Mouse (Mus musculus) CH12.LX (cell line): ENCODE data around the gene Tcp11l2. TPM values are rescaled to one million over a fixed set of nuclear protein-coding genes. Genes with fewer than 3 reads are reported as not detected.

Experiments
- DNase-seq: peaks from one replicate; pipeline ENCODE4 v3.0.0-alpha.2; 2013; ENCODE audit errors: extremely low read depth
- H3K27ac ChIP-seq: 2 replicates; pipeline ENCODE4 v1.5.1; 2012; ENCODE audit warnings: low read depth, mild to moderate bottlenecking, control low read depth, moderate library complexity; ENCODE audit not compliant: insufficient read depth
- H3K27me3 ChIP-seq: replicated peaks from 2 replicates; pipeline ENCODE3; 2012; ENCODE audit warnings: inconsistent platforms
- H3K36me3 ChIP-seq, 2 experiments: replicated peaks in 1 of 2; 2 replicates each; pipeline versions ENCODE3 to v1.6.1; 2012; ENCODE audit warnings: inconsistent platforms in 1 of 2, low read length in 1 of 2, mild to moderate bottlenecking in 1 of 2, mixed read lengths in 1 of 2, moderate library complexity in 1 of 2; ENCODE audit not compliant: control insufficient read depth in 1 of 2, insufficient read depth in 1 of 2
- H3K4me1 ChIP-seq, 2 experiments: 2 replicates each; pipeline ENCODE4 v1.6.1; 2012; ENCODE audit warnings: inconsistent platforms in 1 of 2, moderate library complexity in 1 of 2; ENCODE audit not compliant: insufficient read depth in 2 of 2, control insufficient read depth in 1 of 2
- H3K4me2 ChIP-seq: 2 replicates; pipeline ENCODE4 v1.6.1; 2012; ENCODE audit warnings: low read depth, mild to moderate bottlenecking, control low read depth; ENCODE audit not compliant: poor library complexity, insufficient read depth, severe bottlenecking
- H3K4me3 ChIP-seq, 3 experiments: fragments of 150-350 bp in 1 of 3; sonication (generic) in 1 of 3; replicated peaks in 1 of 3; 2 replicates each; pipeline versions ENCODE3 to v1.5.1; 2011 to 2012; ENCODE audit warnings: low read depth in 2 of 3, low read length in 2 of 3, mild to moderate bottlenecking in 2 of 3, moderate library complexity in 2 of 3, control low read depth in 1 of 3, improper control_type of control experiment in 1 of 3, inconsistent platforms in 1 of 3, mixed read lengths in 1 of 3; ENCODE audit not compliant: poor library complexity in 1 of 3
- H3K79me2 ChIP-seq: replicated peaks from 2 replicates; pipeline ENCODE4 v1.6.1; 2012; ENCODE audit warnings: mild to moderate bottlenecking, moderate library complexity; ENCODE audit not compliant: control insufficient read depth, poor library complexity, insufficient read depth, severe bottlenecking; ENCODE audit errors: extremely low read depth
- H3K9ac ChIP-seq: 2 replicates; pipeline ENCODE4 v1.6.1; 2012; ENCODE audit warnings: low read depth, mild to moderate bottlenecking, control low read depth, moderate library complexity; ENCODE audit not compliant: insufficient read depth
- H3K9me3 ChIP-seq: replicated peaks from 2 replicates; pipeline ENCODE3; 2012; ENCODE audit warnings: low read length, inconsistent platforms, mixed read lengths
- BHLHE40 ChIP-seq: IDR thresholded peaks from 2 replicates; pipeline ENCODE4 v1.6.1; 2011; ENCODE audit warnings: mild to moderate bottlenecking, low read depth, low read length, improper control_type of control experiment
- CHD2 ChIP-seq: IDR thresholded peaks from 2 replicates; pipeline ENCODE4 v1.6.1; 2011; ENCODE audit warnings: low read length, improper control_type of control experiment
- CTCF ChIP-seq, 2 experiments: IDR thresholded peaks in 1 of 2; conservative IDR thresholded peaks in 1 of 2; 2 replicates each; pipeline ENCODE4 v1.5.1; 2011 to 2012; ENCODE audit warnings: low read depth in 2 of 2, low read length in 2 of 2, improper control_type of control experiment in 1 of 2, inconsistent platforms in 1 of 2, mild to moderate bottlenecking in 1 of 2, moderate library complexity in 1 of 2
- EP300 ChIP-seq: IDR thresholded peaks from 2 replicates; pipeline ENCODE4 v1.6.1; 2011; ENCODE audit warnings: low read length, improper control_type of control experiment
- GABPA ChIP-seq: IDR thresholded peaks from 2 replicates; pipeline ENCODE4 v1.6.1; 2012; ENCODE audit warnings: low read depth, low read length, improper control_type of control experiment, inconsistent platforms; ENCODE audit not compliant: insufficient replicate concordance
- HCFC1 ChIP-seq: IDR thresholded peaks from 2 replicates; pipeline ENCODE4 v1.6.1; 2012; ENCODE audit warnings: low read depth, mild to moderate bottlenecking, inconsistent platforms, low read length, improper control_type of control experiment
- IRF4 ChIP-seq: IDR thresholded peaks from 2 replicates; pipeline ENCODE4 v1.6.1; 2014; ENCODE audit warnings: low read depth, mild to moderate bottlenecking, inconsistent platforms, low read length, improper control_type of control experiment
- KAT2A ChIP-seq: IDR thresholded peaks from 2 replicates; pipeline ENCODE4 v1.6.1; 2012; ENCODE audit warnings: low read length, improper control_type of control experiment, inconsistent platforms; ENCODE audit not compliant: insufficient replicate concordance
- MAX ChIP-seq: IDR thresholded peaks from 2 replicates; pipeline ENCODE4 v1.6.1; 2011; ENCODE audit warnings: low read length, improper control_type of control experiment
- MAZ ChIP-seq: IDR thresholded peaks from 2 replicates; pipeline ENCODE4 v1.6.1; 2012; ENCODE audit warnings: low read depth, mild to moderate bottlenecking, inconsistent platforms, low read length, improper control_type of control experiment, moderate library complexity
- NRF1 ChIP-seq: IDR thresholded peaks from 2 replicates; pipeline ENCODE4 v1.6.1; 2014; ENCODE audit warnings: low read depth, mild to moderate bottlenecking, inconsistent platforms, low read length, improper control_type of control experiment, moderate library complexity
- POLR2AphosphoS2 ChIP-seq: IDR thresholded peaks from 2 replicates; pipeline ENCODE4 v1.6.1; 2011; ENCODE audit warnings: low read depth, low read length, improper control_type of control experiment
- TBP ChIP-seq: conservative IDR thresholded peaks from 2 replicates; pipeline ENCODE4 v1.6.1; 2011; ENCODE audit warnings: low read depth, low read length, improper control_type of control experiment
- TCF12 ChIP-seq: IDR thresholded peaks from 2 replicates; pipeline ENCODE4 v1.6.1; 2014; ENCODE audit warnings: low read depth, mild to moderate bottlenecking, inconsistent platforms, low read length, improper control_type of control experiment
- UBTF ChIP-seq: IDR thresholded peaks from 2 replicates; pipeline ENCODE4 v1.6.1; 2012; ENCODE audit warnings: low read depth, mild to moderate bottlenecking, inconsistent platforms, low read length, improper control_type of control experiment, moderate library complexity
- ZKSCAN1 ChIP-seq: IDR thresholded peaks from 2 replicates; pipeline ENCODE4 v1.6.1; 2012; ENCODE audit warnings: low read depth, inconsistent platforms, low read length, improper control_type of control experiment, borderline replicate concordance
- dilution Hi-C: fragments of 300-500 bp; cut with MboI; formaldehyde crosslinking; loops from 2 replicates; pipeline ENCODE4 v1.14.3; 2020; ENCODE audit warnings: low sequenced_read_pairs; ENCODE audit not compliant: extremely low pct_unique_long_range_greater_than_20kb, extremely low pct_ligation_motif_present
- in situ Hi-C: fragments of 300-500 bp; cut with MboI; formaldehyde crosslinking; loops from 3 replicates; pipeline ENCODE4 v1.14.3; 2019; ENCODE audit warnings: low sequenced_read_pairs, low pct_ligation_motif_present, low pct_unique_long_range_greater_than_20kb, mixed read lengths
- polyA plus RNA-seq: library from polyadenylated mRNA; unstranded; fragments of >175 nt; gene quantifications from 2 replicates; pipeline ENCODE4 v1.2.1, GENCODE M21; 2012; ENCODE audit warnings: low read depth; ENCODE audit not compliant: insufficient read length
- total RNA-seq, 2 experiments: library from RNA; depleted of rRNA; stranded (reverse); fragments of 300-350 nt in 1 of 2; fragments of >200 nt in 1 of 2; gene quantifications; 2 replicates each; pipeline ENCODE4 v1.2.3; 2012 to 2014

Gene Tcp11l2
- total and polyA plus RNA-seq, 3 experiments = 2.6 to 6.0 (median 2.9) TPM

DNA sequence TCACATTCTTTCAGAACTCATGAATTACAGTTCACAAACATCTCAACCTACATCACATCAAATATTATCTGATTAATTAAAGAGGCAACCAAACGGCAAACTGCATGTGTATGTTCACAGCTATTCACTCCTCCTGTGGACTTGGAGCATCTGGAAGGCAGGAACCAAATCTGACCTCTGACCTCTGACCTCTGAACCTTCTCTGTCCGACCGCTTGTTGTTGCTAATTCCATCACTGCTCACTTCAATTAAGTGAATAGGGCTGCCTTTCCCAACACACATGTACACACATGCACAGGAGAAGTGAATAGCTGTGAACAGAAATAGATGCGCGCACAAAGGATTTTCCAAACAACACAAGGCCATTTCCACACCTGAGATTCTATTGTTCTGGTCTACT, 14.3 kb upstream of the Tcp11l2 start:
- H3K27ac ChIP-seq = no peak overlapping the region
- TF ChIP-seq TCF12 (no peak), TBP (no peak), POLR2AphosphoS2 (no peak), ZKSCAN1 (no peak), CHD2 (no peak), UBTF (no peak), EP300 (no peak), KAT2A (no peak), MAZ (no peak), CTCF (conservative IDR thresholded peaks at IDR 0.05 in 1 of 2, IDR thresholded peaks at IDR 0.05 in 1 of 2; ENCODE audit: low read depth in 2 of 2, low read length in 2 of 2) (no peak), GABPA (no peak), NRF1 (no peak), IRF4 (no peak)
- H3K4me2 ChIP-seq = no peak overlapping the region
- DNase-seq = no peak
- H3K4me3 ChIP-seq = no peak overlapping the region
- no peaks in the 10 kb centered on the region for H3K27me3 ChIP-seq
- H3K9ac ChIP-seq = no peak overlapping the region
- no peaks in the 10 kb centered on the region for H3K36me3 ChIP-seq
- no peaks in the 10 kb centered on the region for H3K79me2 ChIP-seq
- in situ Hi-C loops (no loop called here), dilution Hi-C loops (no loop called here)
- H3K9me3 ChIP-seq = peaks cover 12% of the 10 kb centered on the region
- H3K4me1 ChIP-seq = peaks cover 3 to 8% of the 10 kb centered on the region in 2 experiments; a peak in 3 of 4 replicates

- Histone ChIP-seq H3K27me3 (no peaks in the 10 kb centered on the region), H3K9ac (no peak overlapping the region), H3K36me3 (no peaks in the 10 kb centered on the region), H3K4me2 (no peak overlapping the region), H3K9me3 (peaks cover 9% of the 10 kb centered on the region), H3K4me1 (peaks cover 3 to 8% of the 10 kb centered on the region in 2 experiments; a peak in 3 of 4 replicates), H3K4me3 (no peak overlapping the region), H3K27ac (no peak overlapping the region), H3K79me2 (no peaks in the 10 kb centered on the region)
- TF ChIP-seq HCFC1 (no peak), BHLHE40 (0 out of 2 replicates have a peak, but pooled peaks have one; percentile 21), MAX (peak; percentile 56; the same call in 1 of the 2 replicates)
- in situ Hi-C loops = no loop called here
- dilution Hi-C loops = no loop called here
- DNase-seq = no peak
Observed at GRCm38 (mm10) chr10:84562567-84563554, 13.6 kb upstream of the Tcp11l2 start.
